Mouse (Mus musculus): ENCODE results near the gene Pex19.

GRCm38 (mm10) chr1:172140160-172140559 is 13.6 kb downstream of the Pex19 start:
- TF ChIP-seq CTCF (IDR thresholded peaks at IDR 0.05; ENCODE audit: extremely low read depth, insufficient read depth, insufficient read length, insufficient replicate concordance): no peak
- no peak for TF ChIP-seq POLR2A (IDR thresholded peaks at IDR 0.05; ENCODE audit: low read depth, low read length)
